Mouse (Mus musculus) MEL (cell line): ENCODE measurements at regions not wholly inside any gene's neighbourhood (a gene's known extent, or its start where the extent isn't known, plus 50 kb on each side); places are given as distances from the start of the nearest gene placed in this dataset.
A peak's percentile ranks its signal among the peaks of the same experiment; 100 is the strongest.

Experiments used
- DNase-seq: peaks from one replicate; pipeline ENCODE4 v3.0.0; 2011; ENCODE audit warnings: low read depth, low spot score
- H3K27ac ChIP-seq: 2 replicates; pipeline ENCODE4 v1.5.1; 2012; ENCODE audit warnings: low read depth, mild to moderate bottlenecking, control low read depth, low read length, moderate library complexity; ENCODE audit not compliant: control insufficient read depth
- H3K27me3 ChIP-seq, 2 experiments: fragments of 150-350 bp in 1 of 2; sonication (generic) in 1 of 2; 2 replicates each; pipeline ENCODE4 v1.6.1; 2012; ENCODE audit warnings: low read length in 2 of 2, mild to moderate bottlenecking in 2 of 2, improper control_type of control experiment in 1 of 2, moderate library complexity in 1 of 2; ENCODE audit not compliant: insufficient read depth in 2 of 2, control insufficient read depth in 1 of 2
- H3K36me3 ChIP-seq, 2 experiments: 2 replicates each; pipeline ENCODE4 v1.6.1; 2012 to 2014; ENCODE audit warnings: low read length in 2 of 2, improper control_type of control experiment in 1 of 2, inconsistent platforms in 1 of 2, mild to moderate bottlenecking in 1 of 2; ENCODE audit not compliant: insufficient read depth in 2 of 2, control insufficient read depth in 1 of 2
- H3K4me1 ChIP-seq, 2 experiments: fragments of 150-350 bp in 1 of 2; sonication (generic) in 1 of 2; 2 replicates each; pipeline ENCODE4 v1.6.1; 2012; ENCODE audit warnings: low read length in 2 of 2, improper control_type of control experiment in 1 of 2, mild to moderate bottlenecking in 1 of 2; ENCODE audit not compliant: insufficient read depth in 2 of 2, control insufficient read depth in 1 of 2
- H3K4me3 ChIP-seq, 2 experiments: fragments of 150-350 bp in 1 of 2; sonication (generic) in 1 of 2; 2 replicates each; pipeline ENCODE4 v1.5.1; 2012; ENCODE audit warnings: low read depth in 2 of 2, low read length in 2 of 2, mild to moderate bottlenecking in 2 of 2, moderate library complexity in 2 of 2, control low read depth in 1 of 2, improper control_type of control experiment in 1 of 2; ENCODE audit not compliant: control insufficient read depth in 1 of 2, insufficient read depth in 1 of 2
- H3K79me2 ChIP-seq: 2 replicates; pipeline ENCODE4 v1.6.1; 2012; ENCODE audit warnings: mild to moderate bottlenecking, low read length, moderate library complexity; ENCODE audit not compliant: control insufficient read depth, poor library complexity, insufficient read depth
- H3K9ac ChIP-seq: 2 replicates; pipeline ENCODE4 v1.6.1; 2012; ENCODE audit warnings: low read depth, mild to moderate bottlenecking, control low read depth, low read length, moderate library complexity; ENCODE audit not compliant: control insufficient read depth, poor library complexity, severe bottlenecking
- H3K9me3 ChIP-seq: fragments of 150-350 bp; sonication (generic); replicated peaks from 2 replicates; pipeline ENCODE4 v1.6.1; 2012; ENCODE audit warnings: mild to moderate bottlenecking, low read length, improper control_type of control experiment, moderate library complexity; ENCODE audit not compliant: insufficient read depth
- CHD1 ChIP-seq: IDR thresholded peaks from 2 replicates; pipeline ENCODE4 v1.6.1; 2012; ENCODE audit warnings: low read depth, mild to moderate bottlenecking, inconsistent platforms, low read length, improper control_type of control experiment
- CTCF ChIP-seq, 3 experiments: IDR thresholded peaks in 2 of 3; conservative IDR thresholded peaks in 1 of 3; 2 replicates each; pipeline ENCODE4 v1.5.1; 2011 to 2012; ENCODE audit warnings: low read length in 3 of 3, low read depth in 2 of 3, mild to moderate bottlenecking in 2 of 3, improper control_type of control experiment in 1 of 3, inconsistent platforms in 1 of 3, mixed read lengths in 1 of 3, moderate library complexity in 1 of 3; ENCODE audit not compliant: control insufficient read depth in 1 of 3, insufficient read depth in 1 of 3, poor library complexity in 1 of 3, severe bottlenecking in 1 of 3
- ELF1 ChIP-seq: IDR thresholded peaks from 2 replicates; pipeline ENCODE4 v1.6.1; 2014; ENCODE audit warnings: low read depth, mild to moderate bottlenecking, inconsistent platforms, low read length, improper control_type of control experiment, moderate library complexity
- GATA1 ChIP-seq: IDR thresholded peaks from 2 replicates; pipeline ENCODE4 v1.6.1; 2011; ENCODE audit warnings: low read depth, low read length, improper control_type of control experiment
- HCFC1 ChIP-seq: IDR thresholded peaks from 2 replicates; pipeline ENCODE4 v1.6.1; 2012; ENCODE audit warnings: low read depth, mild to moderate bottlenecking, inconsistent platforms, low read length, improper control_type of control experiment, moderate library complexity
- JUND ChIP-seq: IDR thresholded peaks from 2 replicates; pipeline ENCODE4 v1.6.1; 2011; ENCODE audit warnings: low read depth, mild to moderate bottlenecking, improper control_type of control experiment, low read length
- MAX ChIP-seq: IDR thresholded peaks from 2 replicates; pipeline ENCODE4 v1.6.1; 2011; ENCODE audit warnings: low read length, improper control_type of control experiment
- MAZ ChIP-seq: IDR thresholded peaks from 2 replicates; pipeline ENCODE4 v1.6.1; 2012; ENCODE audit warnings: low read depth, mild to moderate bottlenecking, inconsistent platforms, low read length, improper control_type of control experiment
- MYC ChIP-seq: IDR thresholded peaks from 2 replicates; pipeline ENCODE4 v1.6.1; 2011; ENCODE audit warnings: low read depth, mild to moderate bottlenecking, low read length, improper control_type of control experiment, moderate library complexity
- NELFE ChIP-seq: IDR thresholded peaks from 2 replicates; pipeline ENCODE4 v1.6.1; 2011; ENCODE audit warnings: low read depth, low read length, improper control_type of control experiment
- POLR2A ChIP-seq, 2 experiments: IDR thresholded peaks; 2 replicates each; pipeline ENCODE4 v1.6.1; 2011 to 2012; ENCODE audit warnings: low read length in 2 of 2, mild to moderate bottlenecking in 2 of 2, control low read depth in 1 of 2, improper control_type of control experiment in 1 of 2, low read depth in 1 of 2, moderate library complexity in 1 of 2; ENCODE audit not compliant: control insufficient read depth in 1 of 2, insufficient read depth in 1 of 2, poor library complexity in 1 of 2
- POLR2AphosphoS5 ChIP-seq: IDR thresholded peaks from 2 replicates; pipeline ENCODE4 v1.6.1; 2012; ENCODE audit warnings: low read depth, borderline replicate concordance, mild to moderate bottlenecking, inconsistent platforms, low read length, moderate library complexity, mixed read lengths
- RAD21 ChIP-seq: IDR thresholded peaks from 2 replicates; pipeline ENCODE4 v1.6.1; 2011; ENCODE audit warnings: mild to moderate bottlenecking, low read depth, low read length, improper control_type of control experiment
- RCOR1 ChIP-seq: IDR thresholded peaks from 2 replicates; pipeline ENCODE4 v1.6.1; 2012; ENCODE audit warnings: low read depth, mild to moderate bottlenecking, inconsistent platforms, low read length, improper control_type of control experiment
- SIN3A ChIP-seq: IDR thresholded peaks from 2 replicates; pipeline ENCODE4 v1.6.1; 2012; ENCODE audit warnings: low read length, improper control_type of control experiment, inconsistent platforms
- SMC3 ChIP-seq: IDR thresholded peaks from 2 replicates; pipeline ENCODE4 v1.6.1; 2011; ENCODE audit warnings: low read depth, low read length, improper control_type of control experiment
- TAL1 ChIP-seq: IDR thresholded peaks from 2 replicates; pipeline ENCODE4 v1.6.1; 2012; ENCODE audit warnings: mild to moderate bottlenecking, inconsistent platforms, low read length, moderate library complexity, mixed read lengths
- TCF12 ChIP-seq: IDR thresholded peaks from 2 replicates; pipeline ENCODE4 v1.6.1; 2014; ENCODE audit warnings: low read depth, mild to moderate bottlenecking, inconsistent platforms, low read length, improper control_type of control experiment, moderate library complexity
- UBTF ChIP-seq: IDR thresholded peaks from 2 replicates; pipeline ENCODE4 v1.6.1; 2012; ENCODE audit warnings: low read depth, mild to moderate bottlenecking, inconsistent platforms, low read length, improper control_type of control experiment, moderate library complexity, borderline replicate concordance; ENCODE audit not compliant: insufficient read depth
- USF1 ChIP-seq: IDR thresholded peaks from 2 replicates; pipeline ENCODE4 v1.6.1; 2014; ENCODE audit warnings: low read depth, mild to moderate bottlenecking, inconsistent platforms, low read length, improper control_type of control experiment, moderate library complexity
- ZC3H11A ChIP-seq: IDR thresholded peaks from 2 replicates; pipeline ENCODE4 v1.6.1; 2012; ENCODE audit warnings: low read depth, mild to moderate bottlenecking, inconsistent platforms, low read length, improper control_type of control experiment
- ZKSCAN1 ChIP-seq: IDR thresholded peaks from 2 replicates; pipeline ENCODE4 v1.6.1; 2012; ENCODE audit warnings: low read depth, mild to moderate bottlenecking, inconsistent platforms, low read length, improper control_type of control experiment, moderate library complexity

DNA sequence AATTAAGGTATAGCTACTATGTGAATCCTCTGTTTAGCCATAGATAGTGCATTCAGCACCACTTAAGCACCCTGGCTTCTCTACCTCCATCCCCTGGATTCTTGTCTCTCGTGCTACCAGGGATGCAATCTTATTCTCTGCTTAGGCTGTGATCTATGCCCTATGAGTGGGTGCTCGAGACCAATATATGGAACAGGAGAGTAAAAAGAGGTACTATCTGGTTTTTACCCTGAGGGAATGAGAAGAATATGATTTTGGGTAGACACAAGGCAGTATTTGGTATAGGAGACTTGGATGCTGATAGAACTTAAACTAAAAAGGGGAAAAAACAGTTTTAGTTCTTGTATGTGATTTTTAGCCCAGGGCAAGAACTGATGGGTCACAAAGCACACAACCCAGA lies 162.8 kb downstream of the Olfr164 start:
- DNase-seq: no peak
- H3K4me1 ChIP-seq: no peaks in the 10 kb centered on the region
- TF ChIP-seq RCOR1: no peak
- no peak for TF ChIP-seq CTCF (IDR thresholded peaks at IDR 0.05 in 2 of 3, conservative IDR thresholded peaks at IDR 0.05 in 1 of 3; ENCODE audit: control insufficient read depth in 1 of 3, insufficient read depth in 1 of 3, low read depth in 2 of 3, low read length in 3 of 3, poor library complexity in 1 of 3, severe bottlenecking in 1 of 3)
- TF ChIP-seq POLR2A (IDR thresholded peaks at IDR 0.05; ENCODE audit: control insufficient read depth in 1 of 2, insufficient read depth in 1 of 2, low read depth in 1 of 2, low read length in 2 of 2, poor library complexity in 1 of 2): no peak
- no peak for TF ChIP-seq USF1

GRCm38 (mm10) chr16:19150582-19150981 lies 163.3 kb downstream of the Olfr164 start:
- H3K27me3 ChIP-seq: no peaks in the 10 kb centered on the region; a peak in 1 of 4 replicates
- H3K36me3 ChIP-seq: no peaks in the 10 kb centered on the region
- H3K79me2 ChIP-seq: no peaks in the 10 kb centered on the region
- H3K9ac ChIP-seq: no peak overlapping the region
- H3K9me3 ChIP-seq: no peaks in the 10 kb centered on the region
- DNase-seq: no peak
- no peak overlapping the region for H3K4me3 ChIP-seq
- TF ChIP-seq JUND (no peak), TCF12 (no peak), GATA1 (no peak), SMC3 (no peak), MAZ (no peak), ZC3H11A (no peak), NELFE (no peak), CHD1 (no peak), SIN3A (no peak), MYC (no peak), USF1 (no peak)
- TF ChIP-seq, all 39 proteins: peak for 0
- Histone ChIP-seq H3K4me1 (no peaks in the 10 kb centered on the region), H3K27ac (no peak overlapping the region)

More for the DNA sequence above, 162.8 kb downstream of the Olfr164 start:
- no peak overlapping the region for H3K27ac ChIP-seq
- no peaks in the 10 kb centered on the region for H3K79me2 ChIP-seq
- H3K9ac ChIP-seq: no peak overlapping the region
- H3K4me3 ChIP-seq: no peak overlapping the region
- no peaks in the 10 kb centered on the region; a peak in 1 of 4 replicates for H3K27me3 ChIP-seq
- no peaks in the 10 kb centered on the region for H3K9me3 ChIP-seq
- no peaks in the 10 kb centered on the region for H3K36me3 ChIP-seq

- Histone ChIP-seq H3K9ac (no peak overlapping the region), H3K9me3 (no peaks in the 10 kb centered on the region), H3K27me3 (no peaks in the 10 kb centered on the region; a peak in 1 of 4 replicates), H3K79me2 (no peaks in the 10 kb centered on the region), H3K27ac (no peak overlapping the region), H3K4me1 (no peaks in the 10 kb centered on the region), H3K4me3 (no peak overlapping the region), H3K36me3 (no peaks in the 10 kb centered on the region)
- peak; percentile 2 for DNase-seq
- TF ChIP-seq HCFC1 (no peak), POLR2AphosphoS5 (no peak), CTCF (IDR thresholded peaks at IDR 0.05 in 2 of 3, conservative IDR thresholded peaks at IDR 0.05 in 1 of 3; ENCODE audit: control insufficient read depth in 1 of 3, insufficient read depth in 1 of 3, low read depth in 2 of 3, low read length in 3 of 3, poor library complexity in 1 of 3, severe bottlenecking in 1 of 3) (peak in 2 of 3 experiments; percentile 37 to 43; a peak in 5 of 6 replicates), UBTF (no peak), GATA1 (no peak), MAX (no peak), TAL1 (no peak), RAD21 (peak; percentile 27), ZKSCAN1 (no peak), ELF1 (no peak)
These were observed 167.4 kb downstream of the Olfr164 start for GRCm38 (mm10) chr16:19146290-19146983.
